Mouse (Mus musculus) stomach, postnatal 0 days (tissue): Measurements from ENCODE around the gene Tmem174.

Experiments
- CTCF ChIP-seq: IDR thresholded peaks from 2 replicates; pipeline ENCODE4 v1.5.1; 2016; ENCODE audit warnings: antibody characterized with exemption, low read depth, mild to moderate bottlenecking, moderate library complexity
- EP300 ChIP-seq: optimal IDR thresholded peaks from 2 replicates; pipeline ENCODE3; 2016; ENCODE audit warnings: antibody characterized with exemption

- TF ChIP-seq CTCF: no peak
- TF ChIP-seq EP300: no peak
Observed at GRCm38 (mm10) chr13:98591406-98591805, 45.8 kb downstream of the Tmem174 start.
